Mouse (Mus musculus): ENCODE measurements around the gene Sez6l2. TPM values are rescaled to one million over a fixed set of nuclear protein-coding genes. Genes with fewer than 3 reads are reported as not detected.

Gene Sez6l2
- polyA plus RNA-seq, 1 experiment from 2014 or later = 0.19 TPM

GRCm38 (mm10) chr7:126982054-126982453 lies 31.7 kb downstream of the Sez6l2 start:
- 62% methylated on average over 4 of the region's 4 CpGs for WGBS
- no peaks in the 10 kb centered on the region for H3K9me3 ChIP-seq
- H3K27me3 ChIP-seq (replicated peaks) = no peaks in the 10 kb centered on the region
- ATAC-seq (ENCODE audit: extremely low read depth, insufficient number of reproducible peaks, low FRiP score, low TSS enrichment) = no peak
- H3K27ac ChIP-seq (replicated peaks) = no peak overlapping the region
- no peak overlapping the region for H3K9ac ChIP-seq
- peaks cover 42% of the 10 kb centered on the region for H3K36me3 ChIP-seq
- H3K4me3 ChIP-seq = no peak overlapping the region
- peaks cover 13% of the 10 kb centered on the region for H3K4me1 ChIP-seq
- H3K4me2 ChIP-seq = no peak overlapping the region

- Histone ChIP-seq H3K27me3 (replicated peaks) (no peaks in the 10 kb centered on the region), H3K9ac (no peak overlapping the region), H3K9me3 (no peaks in the 10 kb centered on the region), H3K4me3 (no peak overlapping the region), H3K27ac (replicated peaks) (no peak overlapping the region), H3K4me1 (peaks cover 5% of the 10 kb centered on the region; the same call in 1 of the 2 replicates), H3K36me3 (peaks cover 38% of the 10 kb centered on the region), H3K4me2 (no peak overlapping the region)
- no peak for ATAC-seq (ENCODE audit: extremely low read depth, insufficient number of reproducible peaks, low FRiP score, low TSS enrichment)
- WGBS = 77% methylated on average over 7 of the region's 7 CpGs
Measured at GRCm38 (mm10) chr7:126983113-126983512, 32.8 kb downstream of the Sez6l2 start.

- no peaks in the 10 kb centered on the region for H3K9me3 ChIP-seq
- no peak overlapping the region for H3K4me3 ChIP-seq
- H3K9ac ChIP-seq = no peak overlapping the region
- peaks cover 5% of the 10 kb centered on the region; the same call in 1 of the 2 replicates for H3K4me1 ChIP-seq
- H3K27me3 ChIP-seq (replicated peaks) = no peaks in the 10 kb centered on the region
- H3K27ac ChIP-seq (replicated peaks) = no peak overlapping the region
- no peak for ATAC-seq (ENCODE audit: extremely low read depth, insufficient number of reproducible peaks, low FRiP score, low TSS enrichment)
- WGBS = 33% methylated on average over 10 of the region's 10 CpGs
- peaks cover 20% of the 10 kb centered on the region for H3K36me3 ChIP-seq
- no peak overlapping the region for H3K4me2 ChIP-seq
Measured at GRCm38 (mm10) chr7:126984667-126985444, 34.5 kb downstream of the Sez6l2 start.

GRCm38 (mm10) chr7:126986319-126986718 lies 36.0 kb downstream of the Sez6l2 start:
- no peak overlapping the region for H3K4me2 ChIP-seq
- peaks cover 5% of the 10 kb centered on the region; the same call in 1 of the 2 replicates for H3K4me1 ChIP-seq
- 38% methylated on average over 9 of the region's 9 CpGs for WGBS
- no peaks in the 10 kb centered on the region for H3K27me3 ChIP-seq (replicated peaks)
- no peak overlapping the region for H3K27ac ChIP-seq (replicated peaks)
- peaks cover 6% of the 10 kb centered on the region for H3K36me3 ChIP-seq
- ATAC-seq (ENCODE audit: extremely low read depth, insufficient number of reproducible peaks, low FRiP score, low TSS enrichment) = no peak
- H3K9me3 ChIP-seq = no peaks in the 10 kb centered on the region
- H3K9ac ChIP-seq = no peak overlapping the region
- H3K4me3 ChIP-seq = no peak overlapping the region

- H3K4me1 ChIP-seq = peaks cover 5% of the 10 kb centered on the region; the same call in 1 of the 2 replicates
- 60% methylated on average over 8 of the region's 8 CpGs for WGBS
Measured at GRCm38 (mm10) chr7:126988816-126989215, 38.5 kb downstream of the Sez6l2 start.

DNA sequence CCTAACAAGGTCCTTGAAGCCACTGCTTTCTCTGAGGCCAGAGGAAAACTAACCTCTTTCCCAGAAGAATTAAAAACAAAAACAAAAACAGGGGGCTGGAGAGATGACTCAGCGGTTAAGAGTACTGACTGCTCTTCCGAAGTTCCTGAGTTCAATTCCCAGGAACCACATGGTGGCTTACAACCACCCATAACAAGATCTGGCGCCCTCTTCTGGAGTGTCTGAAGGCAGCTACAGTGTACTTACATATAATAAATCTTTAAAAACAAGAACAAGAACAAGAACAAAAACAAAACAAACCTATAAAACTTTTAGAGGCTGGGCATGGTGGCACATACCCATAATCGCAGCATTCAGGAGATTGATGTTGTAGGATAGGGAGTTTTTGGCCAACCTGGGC lies 46.1 kb downstream of the Sez6l2 start:
- H3K4me3 ChIP-seq = no peak overlapping the region
- no peak overlapping the region for H3K4me2 ChIP-seq
- 0 out of 2 replicates have a peak, but pooled peaks cover 3% of the 10 kb centered on the region for H3K9me3 ChIP-seq
- H3K27ac ChIP-seq (replicated peaks) = no peak overlapping the region
- H3K27me3 ChIP-seq (replicated peaks) = no peaks in the 10 kb centered on the region; the same call in 1 of the 2 replicates
- no peak for ATAC-seq (ENCODE audit: extremely low read depth, insufficient number of reproducible peaks, low FRiP score, low TSS enrichment)
- H3K9ac ChIP-seq = no peak overlapping the region
- peaks cover 22% of the 10 kb centered on the region for H3K36me3 ChIP-seq
- 74% methylated on average over 4 of the region's 4 CpGs for WGBS
- H3K4me1 ChIP-seq = no peaks in the 10 kb centered on the region

More at GRCm38 (mm10) chr7:126988816-126989215, 38.5 kb downstream of the Sez6l2 start:
- H3K27ac ChIP-seq (replicated peaks) = no peak overlapping the region
- ATAC-seq (ENCODE audit: extremely low read depth, insufficient number of reproducible peaks, low FRiP score, low TSS enrichment) = no peak
- no peak overlapping the region for H3K9ac ChIP-seq
- H3K27me3 ChIP-seq (replicated peaks) = no peaks in the 10 kb centered on the region; the same call in 1 of the 2 replicates
- H3K9me3 ChIP-seq = no peaks in the 10 kb centered on the region
- 0 out of 2 replicates have a peak, but pooled peaks cover 2% of the 10 kb centered on the region for H3K36me3 ChIP-seq
- no peak overlapping the region for H3K4me2 ChIP-seq
- no peak overlapping the region for H3K4me3 ChIP-seq

GRCm38 (mm10) chr7:126999568-126999967 lies 49.2 kb downstream of the Sez6l2 start:
- Histone ChIP-seq H3K9me3 (0 out of 2 replicates have a peak, but pooled peaks cover 3% of the 10 kb centered on the region), H3K4me2 (no peak overlapping the region), H3K27ac (replicated peaks) (no peak overlapping the region), H3K36me3 (peaks cover 22% of the 10 kb centered on the region), H3K27me3 (replicated peaks) (no peaks in the 10 kb centered on the region), H3K4me1 (no peaks in the 10 kb centered on the region), H3K9ac (no peak overlapping the region), H3K4me3 (no peak overlapping the region)
- ATAC-seq (ENCODE audit: extremely low read depth, insufficient number of reproducible peaks, low FRiP score, low TSS enrichment) = no peak
- 62% methylated on average over 10 of the region's 10 CpGs for WGBS

- Histone ChIP-seq H3K4me3 (no peak overlapping the region), H3K9ac (no peak overlapping the region), H3K27ac (replicated peaks) (no peak overlapping the region), H3K4me1 (peaks cover 13% of the 10 kb centered on the region), H3K4me2 (no peak overlapping the region), H3K27me3 (replicated peaks) (no peaks in the 10 kb centered on the region), H3K36me3 (no peaks in the 10 kb centered on the region), H3K9me3 (no peaks in the 10 kb centered on the region)
- no peak for ATAC-seq (ENCODE audit: extremely low read depth, insufficient number of reproducible peaks, low FRiP score, low TSS enrichment)
- 85% methylated on average over 5 of the region's 5 CpGs for WGBS
Measured at GRCm38 (mm10) chr7:127003620-127004019, 53.3 kb downstream of the Sez6l2 start.

- Histone ChIP-seq H3K27ac (replicated peaks) (no peak overlapping the region), H3K4me2 (no peak overlapping the region), H3K36me3 (no peaks in the 10 kb centered on the region), H3K27me3 (replicated peaks) (no peaks in the 10 kb centered on the region), H3K9me3 (no peaks in the 10 kb centered on the region), H3K4me3 (no peak overlapping the region), H3K4me1 (peaks cover 20% of the 10 kb centered on the region), H3K9ac (no peak overlapping the region)
- ATAC-seq (ENCODE audit: extremely low read depth, insufficient number of reproducible peaks, low FRiP score, low TSS enrichment) = no peak
- 85% methylated on average over 4 of the region's 4 CpGs for WGBS
Measured at GRCm38 (mm10) chr7:127004122-127004875, 53.9 kb downstream of the Sez6l2 start.

GRCm38 (mm10) chr7:127007313-127008024 lies 57.1 kb downstream of the Sez6l2 start:
- Histone ChIP-seq H3K27ac (replicated peaks) (peak overlapping the region; percentile 84; the same call in 1 of the 2 replicates), H3K4me3 (no peak overlapping the region), H3K4me1 (peaks cover 22% of the 10 kb centered on the region), H3K36me3 (peaks cover 10% of the 10 kb centered on the region), H3K4me2 (no peak overlapping the region), H3K9me3 (no peaks in the 10 kb centered on the region), H3K9ac (no peak overlapping the region), H3K27me3 (replicated peaks) (no peaks in the 10 kb centered on the region)
- WGBS = 83% methylated on average over 6 of the region's 6 CpGs
- no peak for ATAC-seq (ENCODE audit: extremely low read depth, insufficient number of reproducible peaks, low FRiP score, low TSS enrichment)
